Comparison of ENCODE assay signal across 24 mouse cellular contexts in genomic region chr5:107224820-107225417, GRCm38 (mm10).
DNase-seq lines count a peak whose midpoint lies in the region; ATAC-seq and TF ChIP-seq lines count a peak whose summit lies in the region.
"Had no signal": no experiment of that assay in that cellular context is flagged by ENCODE, and none has a peak within 500 bp of the region (broad histone marks: within the 10 kb centered on the region; RNA-seq: fewer than 3 reads in every experiment).

No protein-coding gene starts in this region.

- WGBS in liver, embryonic 12.5 days (ENCODE audit: insufficient replicate concordance): 43% methylated on average over 7 of the region's 7 CpGs
- WGBS in liver, embryonic 14.5 days (ENCODE audit: insufficient replicate concordance): 34% methylated on average over 7 of the region's 7 CpGs

- H3K27me3 ChIP-seq in liver, embryonic 12.5 days (replicated peaks): no peaks in the 10 kb centered on the region
- no peaks in the 10 kb centered on the region for H3K27me3 ChIP-seq in MEL (ENCODE audit: control insufficient read depth in 1 of 2, insufficient read depth in 2 of 2, low read length in 2 of 2)
- H3K27me3 ChIP-seq in liver, embryonic 14.5 days (ENCODE audit: control insufficient read depth, insufficient read depth, low read length): no peaks in the 10 kb centered on the region
- H3K27me3 ChIP-seq: heart, embryonic 15.5 days; hindbrain, embryonic 15.5 days; midbrain, embryonic 12.5 days; stomach, embryonic 15.5 days had no signal

- H3K9ac ChIP-seq in liver, embryonic 12.5 days: no peak overlapping the region
- peak overlapping the region; percentile 64 for H3K9ac ChIP-seq in MEL (ENCODE audit: control insufficient read depth, low read depth, low read length, poor library complexity, severe bottlenecking)
- H3K9ac ChIP-seq in liver, embryonic 14.5 days (replicated peaks): no peak overlapping the region
- H3K9ac ChIP-seq: forebrain, postnatal 0 days; heart, embryonic 15.5 days; hindbrain, embryonic 15.5 days; midbrain, embryonic 12.5 days; stomach, embryonic 15.5 days had no signal

- H3K36me3 ChIP-seq in liver, embryonic 12.5 days: peaks cover 13% of the 10 kb centered on the region
- H3K36me3 ChIP-seq in MEL (ENCODE audit: control insufficient read depth in 1 of 2, insufficient read depth in 2 of 2, low read length in 2 of 2): peaks cover 0 to 25% of the 10 kb centered on the region in 2 experiments; a peak in 2 of 4 replicates
- H3K36me3 ChIP-seq in liver, embryonic 14.5 days (replicated peaks; ENCODE audit: control insufficient read depth, insufficient read depth, low read depth): no peaks in the 10 kb centered on the region
- H3K36me3 ChIP-seq: forebrain, embryonic 10.5 days; hindbrain, embryonic 15.5 days; midbrain, embryonic 12.5 days; stomach, embryonic 15.5 days had no signal

- peak; percentile 63 for ATAC-seq in liver, embryonic 12.5 days
- peak; percentile 46; the same call in 1 of the 2 replicates for ATAC-seq in liver, embryonic 14.5 days (ENCODE audit: insufficient read depth)
- ATAC-seq: forebrain, postnatal 0 days had no signal

- peaks cover 3% of the 10 kb centered on the region; the same call in 1 of the 2 replicates for H3K79me2 ChIP-seq in MEL (ENCODE audit: control insufficient read depth, insufficient read depth, low read length, poor library complexity)

- peak overlapping the region; percentile 48; the same call in 1 of the 2 replicates for H3K4me2 ChIP-seq in liver, embryonic 12.5 days
- H3K4me2 ChIP-seq in liver, embryonic 14.5 days (ENCODE audit: low read depth): no peak overlapping the region
- H3K4me2 ChIP-seq: heart, embryonic 15.5 days; hindbrain, embryonic 15.5 days; midbrain, embryonic 12.5 days; stomach, embryonic 15.5 days had no signal

- H3K4me3 ChIP-seq in liver, embryonic 12.5 days: no peak overlapping the region
- peak overlapping the region; percentile 31 to 39 for H3K4me3 ChIP-seq in MEL (ENCODE audit: control insufficient read depth in 1 of 2, insufficient read depth in 1 of 2, low read depth in 2 of 2, low read length in 2 of 2)
- no peak overlapping the region for H3K4me3 ChIP-seq in liver, embryonic 14.5 days (ENCODE audit: insufficient read depth in 1 of 2, low read depth in 2 of 2, low read length in 2 of 2)
- no peak overlapping the region for H3K4me3 ChIP-seq in left cerebral cortex, adult 2 months
- H3K4me3 ChIP-seq: forebrain, embryonic 10.5 days; heart, embryonic 15.5 days; hindbrain, embryonic 15.5 days; limb, embryonic 10.5 days; midbrain, embryonic 12.5 days; stomach, embryonic 15.5 days had no signal

- no peaks in the 10 kb centered on the region for H3K9me3 ChIP-seq in liver, embryonic 12.5 days (replicated peaks)
- no peaks in the 10 kb centered on the region for H3K9me3 ChIP-seq in MEL (replicated peaks; ENCODE audit: insufficient read depth, low read length)
- no peaks in the 10 kb centered on the region for H3K9me3 ChIP-seq in liver, embryonic 14.5 days (ENCODE audit: control insufficient read depth, low read length)
- H3K9me3 ChIP-seq: forebrain, embryonic 10.5 days; heart, embryonic 15.5 days; hindbrain, embryonic 15.5 days; limb, embryonic 10.5 days; midbrain, embryonic 12.5 days; stomach, embryonic 15.5 days had no signal

- 0 out of 4 replicates have a peak, but pooled peaks of 1 of the 2 experiments have one; percentile 34 for TF ChIP-seq POLR2A in MEL (IDR thresholded peaks at IDR 0.05; ENCODE audit: control insufficient read depth in 1 of 2, insufficient read depth in 1 of 2, low read depth in 1 of 2, low read length in 2 of 2, poor library complexity in 1 of 2)

- H3K27ac ChIP-seq in liver, embryonic 12.5 days: peak overlapping the region; percentile 55; the same call in 1 of the 2 replicates
- H3K27ac ChIP-seq in MEL (ENCODE audit: control insufficient read depth, low read depth, low read length): peak overlapping the region; percentile 88
- no peak overlapping the region for H3K27ac ChIP-seq in liver, embryonic 14.5 days
- H3K27ac ChIP-seq in left cerebral cortex, adult 2 months: no peak overlapping the region
- H3K27ac ChIP-seq: forebrain, embryonic 10.5 days; hindbrain, embryonic 15.5 days; macrophage; midbrain, embryonic 12.5 days; stomach, embryonic 15.5 days had no signal

- intact Hi-C loops in left cerebral cortex, adult 2 months (cut with DNase I): no loop called here

- no peak for TF ChIP-seq RAD21 in MEL (IDR thresholded peaks at IDR 0.05; ENCODE audit: low read depth, low read length)

- peaks cover 76% of the 10 kb centered on the region for H3K4me1 ChIP-seq in liver, embryonic 12.5 days
- peaks cover 8 to 26% of the 10 kb centered on the region in 2 experiments for H3K4me1 ChIP-seq in MEL (ENCODE audit: control insufficient read depth in 1 of 2, insufficient read depth in 2 of 2, low read length in 2 of 2)
- H3K4me1 ChIP-seq in liver, embryonic 14.5 days (replicated peaks; ENCODE audit: control insufficient read depth in 2 of 2, insufficient read depth in 2 of 2, low read length in 1 of 2): peaks cover 23 to 39% of the 10 kb centered on the region in 2 experiments

- TF ChIP-seq CTCF in MEL (IDR thresholded peaks at IDR 0.05 in 2 of 3, conservative IDR thresholded peaks at IDR 0.05 in 1 of 3; ENCODE audit: control insufficient read depth in 1 of 3, insufficient read depth in 1 of 3, low read depth in 2 of 3, low read length in 3 of 3, poor library complexity in 1 of 3, severe bottlenecking in 1 of 3): no peak
- no peak for TF ChIP-seq CTCF in liver, embryonic 14.5 days (IDR thresholded peaks at IDR 0.05; ENCODE audit: low read depth)
- no peak for TF ChIP-seq CTCF in left cerebral cortex, adult 2 months (IDR thresholded peaks at IDR 0.05)

- DNase-seq in liver (no peak), MEL (ENCODE audit: low read depth, low spot score) (peak; percentile 84)
- DNase-seq in liver, embryonic 14.5 days (ENCODE audit: low read depth in 3 of 3, low spot score in 3 of 3): no peak
- no peak for DNase-seq in left cerebral cortex, adult 2 months (ENCODE audit: extremely low spot score in 1 of 2, low spot score in 2 of 2)
- no peak for DNase-seq in urinary bladder, postnatal 10 days (ENCODE audit: low spot score)
- DNase-seq in right cerebral cortex, postnatal 25 days: no peak
- DNase-seq: adrenal gland, postnatal 25 days; cerebellum, adult 9-11 months; forebrain, postnatal 0 days; gastrocnemius, postnatal 14 days; heart, postnatal 4 days; kidney, adult 8-10 months; kidney, postnatal 10 days; right cerebral cortex, postnatal 14 days; spleen, adult 18-20 months; thymus, postnatal 36 days had no signal

- peak; percentile 59 to 80; a peak in 3 of 4 replicates for TF ChIP-seq EP300 in MEL (IDR thresholded peaks at IDR 0.05; ENCODE audit: low read depth in 1 of 2, low read length in 2 of 2)
- no peak for TF ChIP-seq EP300 in liver, embryonic 14.5 days (IDR thresholded peaks at IDR 0.05; ENCODE audit: low read depth)

TF ChIP-seq in MEL, 35 proteins besides CTCF, POLR2A, EP300 and RAD21 (continues in another document):
- TF ChIP-seq ZMIZ1 (IDR thresholded peaks at IDR 0.05; ENCODE audit: low read depth, low read length) (no peak), MAFK (IDR thresholded peaks at IDR 0.05; ENCODE audit: borderline replicate concordance, low read depth, low read length) (no peak), BHLHE40 (IDR thresholded peaks at IDR 0.05; ENCODE audit: borderline replicate concordance, low read depth, low read length) (no peak), POLR2AphosphoS2 (IDR thresholded peaks at IDR 0.05; ENCODE audit: low read length) (no peak), ELF1 (IDR thresholded peaks at IDR 0.05; ENCODE audit: low read depth, low read length) (peak; percentile 69), CHD2 (IDR thresholded peaks at IDR 0.05; ENCODE audit: low read length) (no peak), MYC (IDR thresholded peaks at IDR 0.05; ENCODE audit: low read depth, low read length) (no peak), SMC3 (IDR thresholded peaks at IDR 0.05; ENCODE audit: low read depth, low read length) (no peak), GABPA (IDR thresholded peaks at IDR 0.05; ENCODE audit: low read depth, low read length) (no peak), NELFE (IDR thresholded peaks at IDR 0.05; ENCODE audit: low read depth, low read length) (no peak), JUND (IDR thresholded peaks at IDR 0.05; ENCODE audit: low read depth, low read length) (no peak), ZC3H11A (IDR thresholded peaks at IDR 0.05; ENCODE audit: low read depth, low read length) (no peak), HCFC1 (IDR thresholded peaks at IDR 0.05; ENCODE audit: low read depth, low read length) (0 out of 2 replicates have a peak, but pooled peaks have one; percentile 51), TBP (IDR thresholded peaks at IDR 0.05; ENCODE audit: low read depth, low read length) (peak; percentile 79), GATA1 (IDR thresholded peaks at IDR 0.05; ENCODE audit: low read depth, low read length) (peak; percentile 45; the same call in 1 of the 2 replicates), MAZ (IDR thresholded peaks at IDR 0.05; ENCODE audit: low read depth, low read length) (no peak), USF2 (IDR thresholded peaks at IDR 0.05; ENCODE audit: borderline replicate concordance in 1 of 2, insufficient read depth in 1 of 2, low read depth in 1 of 2, low read length in 2 of 2) (peak in 1 of 2 experiments; percentile 59; a peak in 1 of 4 replicates), ETS1 (IDR thresholded peaks at IDR 0.05; ENCODE audit: low read depth, low read length) (peak; percentile 43; the same call in 1 of the 2 replicates), E2F4 (IDR thresholded peaks at IDR 0.05; ENCODE audit: borderline replicate concordance, low read depth, low read length) (no peak), RCOR1 (IDR thresholded peaks at IDR 0.05; ENCODE audit: low read depth, low read length) (no peak), ZKSCAN1 (IDR thresholded peaks at IDR 0.05; ENCODE audit: low read depth, low read length) (no peak), CHD1 (IDR thresholded peaks at IDR 0.05; ENCODE audit: low read depth, low read length) (no peak), TAL1 (IDR thresholded peaks at IDR 0.05; ENCODE audit: low read length) (no peak; the same call in 1 of the 2 replicates), MEF2A (IDR thresholded peaks at IDR 0.05; ENCODE audit: extremely low read depth, insufficient replicate concordance, low read depth, low read length, poor library complexity, severe bottlenecking) (no peak), SIN3A (IDR thresholded peaks at IDR 0.05; ENCODE audit: low read length) (peak; percentile 56; the same call in 1 of the 2 replicates), POLR2AphosphoS5 (IDR thresholded peaks at IDR 0.05; ENCODE audit: borderline replicate concordance, low read depth, low read length) (no peak), MYB (IDR thresholded peaks at IDR 0.05; ENCODE audit: low read depth, low read length) (no peak), MAX (IDR thresholded peaks at IDR 0.05; ENCODE audit: low read length) (peak; percentile 73; the same call in 1 of the 2 replicates), KAT2A (conservative IDR thresholded peaks at IDR 0.05; ENCODE audit: low read depth, low read length) (no peak)

Comparison
In these comparisons a context has a peak if more than half of its experiments do, and no peak if none do; other contexts are left out.
1. H3K27ac ChIP-seq: peak in liver, embryonic 12.5 days (single experiment) and MEL (single experiment); none in liver, embryonic 14.5 days (single experiment) and left cerebral cortex, adult 2 months (single experiment).
2. H3K4me3 ChIP-seq: peak in MEL (2 of 2); none in liver, embryonic 12.5 days (single experiment), liver, embryonic 14.5 days (0 of 2) and left cerebral cortex, adult 2 months (single experiment).